Mouse (Mus musculus) spleen, postnatal 4 days (tissue): ENCODE results near the gene Etnppl.

Source experiments
- DNase-seq, 2 experiments: peaks; one replicate each; pipeline ENCODE4 v3.0.0; 2022; ENCODE audit warnings: low spot score in 2 of 2

Gene Etnppl

GRCm38 (mm10) chr3:130677671-130678460, 60.6 kb downstream of the Etnppl start:
- DNase-seq: peak in 1 of 2 experiments; percentile 55

- no peak for DNase-seq
Observed at GRCm38 (mm10) chr3:130681226-130681625, 64.0 kb downstream of the Etnppl start.

DNA sequence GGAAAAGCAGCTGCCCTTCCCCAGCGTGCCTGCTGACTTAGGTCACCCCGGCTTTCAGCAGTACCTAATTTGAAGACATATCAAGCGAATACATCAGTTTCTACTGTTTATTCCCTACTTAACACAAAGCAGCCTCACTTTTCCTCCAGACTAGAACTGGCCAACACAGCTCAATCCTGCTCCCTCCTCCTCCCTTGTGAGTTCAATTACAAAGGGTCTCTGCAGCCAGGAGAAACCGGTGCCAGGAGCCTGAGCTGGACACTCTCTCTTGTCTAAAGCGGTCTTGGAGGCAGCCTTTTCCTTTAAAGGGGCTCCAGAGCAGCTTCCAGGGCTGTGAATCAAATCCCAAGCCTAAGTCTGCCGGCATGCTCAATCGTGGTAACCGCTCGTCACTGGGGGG, 64.9 kb downstream of the Etnppl start:
- DNase-seq: no peak

DNA sequence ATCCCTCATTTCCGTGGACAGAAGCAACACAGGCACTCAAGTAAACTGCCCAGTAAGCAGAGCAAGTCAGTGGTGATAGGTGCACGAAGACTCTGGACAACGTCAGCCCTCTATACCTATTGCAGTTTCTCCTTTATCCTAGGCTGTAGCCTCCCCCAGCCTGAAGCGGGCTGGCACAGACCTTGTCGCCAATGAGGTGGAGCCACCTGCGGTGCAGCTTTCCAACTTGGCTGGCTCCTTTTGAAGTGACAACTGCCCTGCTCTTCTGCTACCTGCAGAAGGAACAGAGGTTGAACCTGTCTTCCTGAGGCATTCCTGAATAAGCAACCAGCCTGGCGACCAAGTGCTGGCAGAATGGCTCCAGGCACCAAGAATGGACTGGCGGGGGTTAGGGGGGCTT, 66.6 kb downstream of the Etnppl start:
- DNase-seq: no peak

- no peak for DNase-seq
Observed at GRCm38 (mm10) chr3:130684276-130685013, 67.2 kb downstream of the Etnppl start.

DNA sequence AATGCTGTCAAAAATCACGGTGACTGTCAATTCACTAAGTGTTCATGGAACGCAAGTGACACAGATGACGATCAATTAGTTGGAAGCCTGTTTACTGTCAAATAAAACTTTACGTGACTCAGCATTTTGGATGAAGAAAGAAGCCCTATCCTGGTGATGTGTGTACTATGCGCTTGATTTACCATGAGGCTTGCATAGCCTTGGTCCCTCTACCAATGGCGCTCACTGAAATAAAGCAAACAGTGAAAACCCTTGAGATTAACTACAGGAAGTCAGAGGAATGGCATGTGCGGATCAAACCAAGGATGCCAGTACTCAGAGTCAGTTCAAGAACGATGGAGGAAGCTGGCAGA, 67.7 kb downstream of the Etnppl start:
- no peak for DNase-seq

DNA sequence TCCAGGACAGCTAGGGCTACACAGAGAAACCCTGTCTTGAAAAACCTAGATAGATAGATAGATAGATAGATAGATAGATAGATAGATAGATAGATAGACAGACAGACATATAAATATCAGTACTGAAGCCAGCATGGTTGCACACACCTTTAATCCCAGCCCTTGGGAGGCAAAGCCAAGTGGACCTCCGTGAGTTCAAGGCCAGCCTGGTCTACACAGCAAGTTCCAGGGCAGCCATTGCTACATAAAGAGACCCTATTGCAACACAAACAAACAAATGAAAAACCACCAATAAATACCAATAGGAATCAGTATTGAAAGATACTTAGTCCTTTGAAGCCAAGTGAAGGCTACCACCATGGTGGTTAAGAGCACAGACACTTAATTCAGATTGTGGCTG, 69.8 kb downstream of the Etnppl start:
- no peak for DNase-seq
